Mouse (Mus musculus) liver, embryonic 13.5 days (tissue): ENCODE measurements around the gene Spz1. TPM values are rescaled to one million over a fixed set of nuclear protein-coding genes. Genes with fewer than 3 reads are reported as not detected.

Experiments
- ATAC-seq: fragments of 200-750 bp; cut with Nextera tagmentation; 2 replicates; pipeline ENCODE4 v1.8.0; 2017; ENCODE audit warnings: low read depth, mild to moderate bottlenecking, moderate number of reproducible peaks, moderate library complexity
- DNase-seq: peaks from one replicate; pipeline ENCODE4 v3.0.0; 2022
- H3K27ac ChIP-seq: fragments of 300-500 bp; sonication (generic); 2 replicates; pipeline ENCODE4 v1.5.1; 2015; ENCODE audit warnings: moderate library complexity, mild to moderate bottlenecking, inconsistent platforms
- H3K27me3 ChIP-seq: fragments of 300-500 bp; sonication (generic); 2 replicates; pipeline ENCODE4 v1.6.1; 2015; ENCODE audit warnings: mild to moderate bottlenecking, inconsistent platforms
- H3K36me3 ChIP-seq: fragments of 300-500 bp; sonication (generic); 2 replicates; pipeline ENCODE4 v1.6.1; 2015; ENCODE audit warnings: mild to moderate bottlenecking, inconsistent platforms
- H3K4me1 ChIP-seq: fragments of 300-500 bp; sonication (generic); replicated peaks from 2 replicates; pipeline ENCODE4 v1.6.1; 2015; ENCODE audit warnings: inconsistent platforms
- H3K4me2 ChIP-seq: fragments of 300-500 bp; sonication (generic); 2 replicates; pipeline ENCODE4 v1.6.1; 2015; ENCODE audit warnings: inconsistent platforms, mild to moderate bottlenecking, moderate library complexity
- H3K4me3 ChIP-seq: fragments of 300-500 bp; sonication (generic); replicated peaks from 2 replicates; pipeline ENCODE4 v1.5.1; 2015; ENCODE audit warnings: mild to moderate bottlenecking, inconsistent platforms
- H3K9ac ChIP-seq: fragments of 300-500 bp; sonication (generic); 2 replicates; pipeline ENCODE4 v1.6.1; 2015; ENCODE audit warnings: mild to moderate bottlenecking, inconsistent platforms
- H3K9me3 ChIP-seq: fragments of 300-500 bp; sonication (generic); replicated peaks from 2 replicates; pipeline ENCODE4 v1.6.1; 2016; ENCODE audit warnings: inconsistent platforms
- WGBS: fragments of 180-500 bp; shearing (Covaris S2); methylation state at CpG from one replicate; pipeline ENCODE4 v1.1.7; 2015; ENCODE audit not compliant: insufficient replicate concordance; 5-methylcytosine and 5-hydroxymethylcytosine counted together
- polyA plus RNA-seq: library from polyadenylated mRNA; unstranded; fragments of >200 nt; fragmentation: Nextera tagmentation; extraction: Ambion mirVana; gene quantifications from 2 replicates; pipeline ENCODE4 v1.2.1, GENCODE M21; 2015

Spz1 gene
- polyA plus RNA-seq, 1 experiment from 2014 or later: not detected

GRCm38 (mm10) chr13:92529828-92530720, 45.9 kb downstream of the Spz1 start:
- Histone ChIP-seq H3K27me3 (no peaks in the 10 kb centered on the region), H3K9me3 (no peaks in the 10 kb centered on the region), H3K4me1 (peaks cover 16% of the 10 kb centered on the region), H3K4me2 (peak overlapping the region; percentile 94), H3K36me3 (no peaks in the 10 kb centered on the region), H3K9ac (peak overlapping the region; percentile 76), H3K4me3 (peak overlapping the region; percentile 73), H3K27ac (peak overlapping the region; percentile 89)
- DNase-seq (no peak), ATAC-seq (peak; percentile 94)
- 4% methylated on average over 47 of the region's 47 CpGs for WGBS

Other genes starting within 250 kb of the Spz1 start
- gene Dhfr, start 221.4 kb downstream of the Spz1 start, polyA plus RNA-seq: 21.0 and 24.0 TPM in 2 replicates
- gene Msh3, start 221.2 kb downstream of the Spz1 start, polyA plus RNA-seq: 12.8 and 14.5 TPM in 2 replicates
- gene Ankrd34b, start 150.3 kb downstream of the Spz1 start, polyA plus RNA-seq: 0.03 TPM in 1 of 2 replicates, not detected in the other
- gene Fam151b, start 92.2 kb downstream of the Spz1 start, polyA plus RNA-seq: 0.08 TPM in 1 of 2 replicates, not detected in the other
- gene Zfyve16, start 45.3 kb downstream of the Spz1 start, polyA plus RNA-seq: 1.5 and 2.0 TPM in 2 replicates
- gene Serinc5, start 34.9 kb upstream of the Spz1 start, polyA plus RNA-seq: 14.7 and 20.2 TPM in 2 replicates
- 0.23 and 0.30 TPM in 2 replicates for gene Thbs4, start 218.6 kb upstream of the Spz1 start, polyA plus RNA-seq